Mouse (Mus musculus) liver, embryonic 16.5 days (tissue): ENCODE results near the gene Phf11c. TPM values are rescaled to one million over a fixed set of nuclear protein-coding genes. Genes with fewer than 3 reads are reported as not detected.
"Not testable (repeated sequence)": the region's sequence is repeated elsewhere in the genome, so short reads cannot be mapped to it uniquely, and the experiment has no call there.

Source experiments
- ATAC-seq: fragments of 200-750 bp; cut with Nextera tagmentation; 2 replicates; pipeline ENCODE4 v1.8.0; 2017; ENCODE audit warnings: low read depth, mild to moderate bottlenecking, moderate number of reproducible peaks, moderate library complexity
- H3K27ac ChIP-seq: fragments of 300-500 bp; sonication (generic); 2 replicates; pipeline ENCODE4 v1.5.1; 2014; ENCODE audit warnings: mild to moderate bottlenecking, low read length
- H3K27me3 ChIP-seq: fragments of 300-500 bp; sonication (generic); 2 replicates; pipeline ENCODE4 v1.6.1; 2014; ENCODE audit warnings: low read depth, low read length, mixed read lengths; ENCODE audit not compliant: control insufficient read depth, insufficient read depth
- H3K36me3 ChIP-seq: fragments of 300-500 bp; sonication (generic); 2 replicates; pipeline ENCODE4 v1.6.1; 2014; ENCODE audit warnings: mild to moderate bottlenecking; ENCODE audit not compliant: control insufficient read depth, insufficient read depth
- H3K4me1 ChIP-seq: fragments of 300-500 bp; sonication (generic); 2 replicates; pipeline ENCODE4 v1.6.1; 2014; ENCODE audit warnings: low read depth, low read length, mixed read lengths; ENCODE audit not compliant: control insufficient read depth
- H3K4me2 ChIP-seq: fragments of 300-500 bp; sonication (generic); 2 replicates; pipeline ENCODE4 v1.6.1; 2014; ENCODE audit warnings: low read depth, low read length, mixed read lengths
- H3K4me3 ChIP-seq: fragments of 300-500 bp; sonication (generic); 2 replicates; pipeline ENCODE4 v1.5.1; 2014; ENCODE audit warnings: low read depth, mild to moderate bottlenecking, low read length
- H3K9ac ChIP-seq: fragments of 300-500 bp; sonication (generic); 2 replicates; pipeline ENCODE4 v1.6.1; 2014; ENCODE audit warnings: low read depth, low read length
- H3K9me3 ChIP-seq: fragments of 300-500 bp; sonication (generic); replicated peaks from 2 replicates; pipeline ENCODE4 v1.6.1; 2016; ENCODE audit warnings: low read length; ENCODE audit not compliant: control insufficient read depth
- WGBS: fragments of 180-500 bp; shearing (Covaris S2); extraction: QIAGEN DNeasy Blood & Tissue Kit; methylation state at CpG from one replicate; pipeline ENCODE4 v1.1.7; 2014; ENCODE audit not compliant: insufficient replicate concordance; 5-methylcytosine and 5-hydroxymethylcytosine counted together
- polyA plus RNA-seq: library from polyadenylated mRNA; unstranded; fragments of >200 nt; fragmentation: Nextera tagmentation; extraction: Ambion mirVana; gene quantifications from 2 replicates; pipeline ENCODE4 v1.2.1, GENCODE M21; 2015

Gene Phf11c
- polyA plus RNA-seq, 1 experiment from 2014 or later = 0.44 TPM

GRCm38 (mm10) chr14:59341189-59341588, 54.0 kb downstream of the Phf11c start, which contains the start of gene Phf11b:
Gene Phf11b (minus strand): TSS chr14:59341351.
- H3K9ac ChIP-seq, H3K4me2 ChIP-seq, H3K36me3 ChIP-seq, H3K4me1 ChIP-seq, H3K4me3 ChIP-seq, H3K27ac ChIP-seq, H3K9me3 ChIP-seq, H3K27me3 ChIP-seq, ATAC-seq: not testable (repeated sequence)
- 29% methylated on average over 1 of the region's 1 CpGs for WGBS

- H3K9me3 ChIP-seq = no peaks in the 10 kb centered on the region
- no peak overlapping the region for H3K27ac ChIP-seq
- WGBS = 60% methylated on average over 1 of the region's 1 CpGs
- H3K4me1 ChIP-seq = no peaks in the 10 kb centered on the region
- no peak overlapping the region for H3K4me3 ChIP-seq
- H3K9ac ChIP-seq = no peak overlapping the region
- no peak overlapping the region for H3K4me2 ChIP-seq
- no peaks in the 10 kb centered on the region for H3K36me3 ChIP-seq
- H3K27me3 ChIP-seq = no peaks in the 10 kb centered on the region
- ATAC-seq = no peak
Measured at GRCm38 (mm10) chr14:59339541-59339940, 55.6 kb downstream of the Phf11c start.

- H3K4me1 ChIP-seq, H3K27me3 ChIP-seq: not testable (repeated sequence)
- 63% methylated on average over 3 of the region's 3 CpGs for WGBS
Measured at GRCm38 (mm10) chr14:59336056-59336455, 59.1 kb downstream of the Phf11c start.

More at GRCm38 (mm10) chr14:59336056-59336455, 59.1 kb downstream of the Phf11c start:
- not testable (repeated sequence) for H3K4me3 ChIP-seq, H3K9ac ChIP-seq, H3K27ac ChIP-seq, H3K36me3 ChIP-seq, H3K9me3 ChIP-seq, ATAC-seq, H3K4me2 ChIP-seq

Other genes with a start within 250 kb of the Phf11c start
- gene Gm5142, start 216.6 kb downstream of the Phf11c start, polyA plus RNA-seq = not detected in 2 replicates
- 21.7 and 25.2 TPM in 2 replicates for gene Rcbtb1, start 194.2 kb downstream of the Phf11c start, polyA plus RNA-seq
- 0.15 TPM in 1 of 2 replicates, not detected in the other for gene Gm6904, start 135.2 kb downstream of the Phf11c start, polyA plus RNA-seq
- gene Phf11a, start 97.9 kb downstream of the Phf11c start, polyA plus RNA-seq = 0.15 and 0.22 TPM in 2 replicates
- 0.97 and 1.1 TPM in 2 replicates for gene Phf11b, start 54.0 kb downstream of the Phf11c start, polyA plus RNA-seq
- 1.0 and 1.4 TPM in 2 replicates for gene Phf11d, start 29.9 kb downstream of the Phf11c start, polyA plus RNA-seq
- gene Setdb2, start 45.5 kb upstream of the Phf11c start, polyA plus RNA-seq = 6.0 and 6.6 TPM in 2 replicates
- gene Cab39l, start 45.6 kb upstream of the Phf11c start, polyA plus RNA-seq = 21.8 and 24.0 TPM in 2 replicates
- gene Cdadc1, start 202.6 kb upstream of the Phf11c start, polyA plus RNA-seq = 16.2 and 16.7 TPM in 2 replicates
- 0.37 and 0.39 TPM in 2 replicates for gene Shisa2, start 229.9 kb upstream of the Phf11c start, polyA plus RNA-seq